Mouse (Mus musculus) CH12.LX (cell line): ENCODE measurements around the gene Unc5cl. TPM values are rescaled to one million over a fixed set of nuclear protein-coding genes. Genes with fewer than 3 reads are reported as not detected.
A peak's percentile ranks its signal among the peaks of the same experiment; 100 is the strongest.

Source experiments
- DNase-seq: peaks from one replicate; pipeline ENCODE4 v3.0.0-alpha.2; 2013; ENCODE audit errors: extremely low read depth
- H3K27ac ChIP-seq: 2 replicates; pipeline ENCODE4 v1.5.1; 2012; ENCODE audit warnings: low read depth, mild to moderate bottlenecking, control low read depth, moderate library complexity; ENCODE audit not compliant: insufficient read depth
- H3K27me3 ChIP-seq: replicated peaks from 2 replicates; pipeline ENCODE3; 2012; ENCODE audit warnings: inconsistent platforms
- H3K36me3 ChIP-seq, 2 experiments: replicated peaks in 1 of 2; 2 replicates each; pipeline versions ENCODE3 to v1.6.1; 2012; ENCODE audit warnings: inconsistent platforms in 1 of 2, low read length in 1 of 2, mild to moderate bottlenecking in 1 of 2, mixed read lengths in 1 of 2, moderate library complexity in 1 of 2; ENCODE audit not compliant: control insufficient read depth in 1 of 2, insufficient read depth in 1 of 2
- H3K4me1 ChIP-seq, 2 experiments: 2 replicates each; pipeline ENCODE4 v1.6.1; 2012; ENCODE audit warnings: inconsistent platforms in 1 of 2, moderate library complexity in 1 of 2; ENCODE audit not compliant: insufficient read depth in 2 of 2, control insufficient read depth in 1 of 2
- H3K4me2 ChIP-seq: 2 replicates; pipeline ENCODE4 v1.6.1; 2012; ENCODE audit warnings: low read depth, mild to moderate bottlenecking, control low read depth; ENCODE audit not compliant: poor library complexity, insufficient read depth, severe bottlenecking
- H3K4me3 ChIP-seq, 3 experiments: fragments of 150-350 bp in 1 of 3; sonication (generic) in 1 of 3; replicated peaks in 1 of 3; 2 replicates each; pipeline versions ENCODE3 to v1.5.1; 2011 to 2012; ENCODE audit warnings: low read depth in 2 of 3, low read length in 2 of 3, mild to moderate bottlenecking in 2 of 3, moderate library complexity in 2 of 3, control low read depth in 1 of 3, improper control_type of control experiment in 1 of 3, inconsistent platforms in 1 of 3, mixed read lengths in 1 of 3; ENCODE audit not compliant: poor library complexity in 1 of 3
- H3K79me2 ChIP-seq: replicated peaks from 2 replicates; pipeline ENCODE4 v1.6.1; 2012; ENCODE audit warnings: mild to moderate bottlenecking, moderate library complexity; ENCODE audit not compliant: control insufficient read depth, poor library complexity, insufficient read depth, severe bottlenecking; ENCODE audit errors: extremely low read depth
- H3K9ac ChIP-seq: 2 replicates; pipeline ENCODE4 v1.6.1; 2012; ENCODE audit warnings: low read depth, mild to moderate bottlenecking, control low read depth, moderate library complexity; ENCODE audit not compliant: insufficient read depth
- H3K9me3 ChIP-seq: replicated peaks from 2 replicates; pipeline ENCODE3; 2012; ENCODE audit warnings: low read length, inconsistent platforms, mixed read lengths
- CTCF ChIP-seq, 2 experiments: IDR thresholded peaks in 1 of 2; conservative IDR thresholded peaks in 1 of 2; 2 replicates each; pipeline ENCODE4 v1.5.1; 2011 to 2012; ENCODE audit warnings: low read depth in 2 of 2, low read length in 2 of 2, improper control_type of control experiment in 1 of 2, inconsistent platforms in 1 of 2, mild to moderate bottlenecking in 1 of 2, moderate library complexity in 1 of 2
- RAD21 ChIP-seq: IDR thresholded peaks from 2 replicates; pipeline ENCODE4 v1.6.1; 2011; ENCODE audit warnings: low read depth, mild to moderate bottlenecking, low read length, improper control_type of control experiment, moderate library complexity
- USF1 ChIP-seq: IDR thresholded peaks from 2 replicates; pipeline ENCODE4 v1.6.1; 2014; ENCODE audit warnings: low read depth, mild to moderate bottlenecking, inconsistent platforms, low read length, improper control_type of control experiment
- ZNF384 ChIP-seq: IDR thresholded peaks from 2 replicates; pipeline ENCODE4 v1.6.1; 2012; ENCODE audit warnings: low read depth, low read length, improper control_type of control experiment, inconsistent platforms
- dilution Hi-C: fragments of 300-500 bp; cut with MboI; formaldehyde crosslinking; loops from 2 replicates; pipeline ENCODE4 v1.14.3; 2020; ENCODE audit warnings: low sequenced_read_pairs; ENCODE audit not compliant: extremely low pct_unique_long_range_greater_than_20kb, extremely low pct_ligation_motif_present
- in situ Hi-C: fragments of 300-500 bp; cut with MboI; formaldehyde crosslinking; loops from 3 replicates; pipeline ENCODE4 v1.14.3; 2019; ENCODE audit warnings: low sequenced_read_pairs, low pct_ligation_motif_present, low pct_unique_long_range_greater_than_20kb, mixed read lengths
- polyA plus RNA-seq: library from polyadenylated mRNA; unstranded; fragments of >175 nt; gene quantifications from 2 replicates; pipeline ENCODE4 v1.2.1, GENCODE M21; 2012; ENCODE audit warnings: low read depth; ENCODE audit not compliant: insufficient read length
- total RNA-seq, 2 experiments: library from RNA; depleted of rRNA; stranded (reverse); fragments of 300-350 nt in 1 of 2; fragments of >200 nt in 1 of 2; gene quantifications; 2 replicates each; pipeline ENCODE4 v1.2.3; 2012 to 2014

Gene Unc5cl
- total and polyA plus RNA-seq, 3 experiments, result 0.09 to 0.21 TPM; not detected in 1

DNA sequence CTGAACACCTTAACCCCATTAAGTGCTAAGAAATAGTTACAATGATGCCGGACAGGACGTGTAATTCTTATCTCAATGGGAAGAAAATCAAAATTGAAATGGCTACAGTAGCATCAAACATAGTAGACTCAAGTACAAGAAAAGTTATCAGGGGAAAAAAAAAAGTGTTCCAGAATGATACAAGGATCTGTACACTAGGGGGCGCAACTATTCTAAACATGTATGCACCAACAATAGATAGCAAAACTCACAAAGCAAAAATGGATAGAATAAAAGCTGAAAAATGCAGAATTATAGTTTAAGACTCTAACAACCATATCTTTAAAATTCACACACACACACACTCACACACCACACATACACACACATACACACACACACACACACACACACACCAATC lies 134.0 kb downstream of the Unc5cl start:
- in situ Hi-C loops, result no loop called here
- peak; percentile 17 for DNase-seq
- peak in 1 of 2 experiments; percentile 43; a peak in 2 of 4 replicates for TF ChIP-seq CTCF (conservative IDR thresholded peaks at IDR 0.05 in 1 of 2, IDR thresholded peaks at IDR 0.05 in 1 of 2; ENCODE audit: low read depth in 2 of 2, low read length in 2 of 2)
- TF ChIP-seq ZNF384, result peak; percentile 51; the same call in 1 of the 2 replicates
- TF ChIP-seq USF1, result no peak
- peak; percentile 3 for TF ChIP-seq RAD21
- TF ChIP-seq, all 38 proteins: peak for 3

More for the DNA sequence above, 134.0 kb downstream of the Unc5cl start:
- no peaks in the 10 kb centered on the region for H3K79me2 ChIP-seq
- dilution Hi-C loops, result no loop called here
- peaks cover 48% of the 10 kb centered on the region for H3K9me3 ChIP-seq
- H3K27ac ChIP-seq, result no peak overlapping the region
- no peak overlapping the region for H3K9ac ChIP-seq
- no peaks in the 10 kb centered on the region for H3K27me3 ChIP-seq
- no peak overlapping the region for H3K4me3 ChIP-seq
- H3K4me1 ChIP-seq, result no peaks in the 10 kb centered on the region
- H3K4me2 ChIP-seq, result no peak overlapping the region
- H3K36me3 ChIP-seq, result no peaks in the 10 kb centered on the region

Other genes starting within 250 kb of the Unc5cl start
- 0.08 TPM in 1 of 2 replicates, not detected in the other for gene Trem1, start 222.1 kb upstream of the Unc5cl start, total RNA-seq (2012; rRNA removed)
- 0.17 and 0.32 TPM in 2 replicates for gene Trem1, start 222.1 kb upstream of the Unc5cl start, total RNA-seq (2014; rRNA removed)
- 0.25 and 0.29 TPM in 2 replicates for gene Trem1, start 222.1 kb upstream of the Unc5cl start, polyA plus RNA-seq
- not detected in 2 replicates for gene Trem3, start 207.1 kb upstream of the Unc5cl start, total RNA-seq (2012; rRNA removed)
- not detected in 2 replicates for gene Trem3, start 207.1 kb upstream of the Unc5cl start, total RNA-seq (2014; rRNA removed)
- not detected in 2 replicates for gene Trem3, start 207.1 kb upstream of the Unc5cl start, polyA plus RNA-seq
- 0.13 TPM in 1 of 2 replicates, not detected in the other for gene Treml4, start 190.6 kb upstream of the Unc5cl start, total RNA-seq (2012; rRNA removed)
- gene Treml4, start 190.6 kb upstream of the Unc5cl start, total RNA-seq (2014; rRNA removed), result 0.22 and 0.55 TPM in 2 replicates
- gene Treml4, start 190.6 kb upstream of the Unc5cl start, polyA plus RNA-seq, result 1.1 TPM in 2 replicates
- 1.3 and 2.4 TPM in 2 replicates for gene Treml2, start 155.4 kb upstream of the Unc5cl start, total RNA-seq (2012; rRNA removed)
- gene Treml2, start 155.4 kb upstream of the Unc5cl start, total RNA-seq (2014; rRNA removed), result 5.5 and 6.4 TPM in 2 replicates
- 9.8 and 10.2 TPM in 2 replicates for gene Treml2, start 155.4 kb upstream of the Unc5cl start, polyA plus RNA-seq
- gene B430306N03Rik, start 138.8 kb upstream of the Unc5cl start, total RNA-seq (2012; rRNA removed), result 0.08 TPM in 1 of 2 replicates, not detected in the other
- 0.21 and 0.35 TPM in 2 replicates for gene B430306N03Rik, start 138.8 kb upstream of the Unc5cl start, total RNA-seq (2014; rRNA removed)
- 1.0 and 1.6 TPM in 2 replicates for gene B430306N03Rik, start 138.8 kb upstream of the Unc5cl start, polyA plus RNA-seq
- not detected in 2 replicates for gene Trem2, start 108.5 kb upstream of the Unc5cl start, total RNA-seq (2012; rRNA removed)
- not detected in 2 replicates for gene Trem2, start 108.5 kb upstream of the Unc5cl start, total RNA-seq (2014; rRNA removed)
- gene Trem2, start 108.5 kb upstream of the Unc5cl start, polyA plus RNA-seq, result not detected in 2 replicates
- gene Treml1, start 95.0 kb upstream of the Unc5cl start, total RNA-seq (2012; rRNA removed), result not detected in 2 replicates
- gene Treml1, start 95.0 kb upstream of the Unc5cl start, total RNA-seq (2014; rRNA removed), result not detected in 2 replicates
- gene Treml1, start 95.0 kb upstream of the Unc5cl start, polyA plus RNA-seq, result not detected in 2 replicates
- 25.2 and 29.3 TPM in 2 replicates for gene Nfya, start 45.0 kb upstream of the Unc5cl start, total RNA-seq (2012; rRNA removed)
- gene Nfya, start 45.0 kb upstream of the Unc5cl start, total RNA-seq (2014; rRNA removed), result 18.6 and 26.9 TPM in 2 replicates
- 44.2 and 50.4 TPM in 2 replicates for gene Nfya, start 45.0 kb upstream of the Unc5cl start, polyA plus RNA-seq
- gene Oard1, start 44.9 kb upstream of the Unc5cl start, total RNA-seq (2012; rRNA removed), result 30.0 and 30.6 TPM in 2 replicates
- 59.4 and 61.6 TPM in 2 replicates for gene Oard1, start 44.9 kb upstream of the Unc5cl start, total RNA-seq (2014; rRNA removed)
- 32.6 TPM in 2 replicates for gene Oard1, start 44.9 kb upstream of the Unc5cl start, polyA plus RNA-seq
- gene Apobec2, start 22.0 kb upstream of the Unc5cl start, total RNA-seq (2012; rRNA removed), result 0.13 TPM in 1 of 2 replicates, not detected in the other
- gene Apobec2, start 22.0 kb upstream of the Unc5cl start, total RNA-seq (2014; rRNA removed), result 0.21 TPM in 1 of 2 replicates, not detected in the other
- 0.23 and 0.70 TPM in 2 replicates for gene Apobec2, start 22.0 kb upstream of the Unc5cl start, polyA plus RNA-seq
- gene Tspo2, start 3.4 kb upstream of the Unc5cl start, total RNA-seq (2012; rRNA removed), result not detected in 2 replicates
- not detected in 2 replicates for gene Tspo2, start 3.4 kb upstream of the Unc5cl start, total RNA-seq (2014; rRNA removed)
- gene Tspo2, start 3.4 kb upstream of the Unc5cl start, polyA plus RNA-seq, result not detected in 2 replicates